Mouse (Mus musculus): Measurements from ENCODE around the gene Fstl5.
"Not testable (repeated sequence)": the region's sequence is repeated elsewhere in the genome, so short reads cannot be mapped to it uniquely, and the experiment has no call there.

Fstl5 gene

GRCm38 (mm10) chr3:76074060-76074707, at the start of gene Fstl5:
Gene Fstl5 (plus strand): TSS chr3:76074270.
- peak; percentile 46 for DNase-seq (ENCODE audit: low spot score)

- DNase-seq (ENCODE audit: low spot score): no peak
These were observed 48.5 kb upstream of the Fstl5 start for GRCm38 (mm10) chr3:76025523-76025922.

- no peak for DNase-seq (ENCODE audit: low spot score)
These were observed 22.9 kb upstream of the Fstl5 start for GRCm38 (mm10) chr3:76051124-76051523.

GRCm38 (mm10) chr3:76061996-76062395, 12.1 kb upstream of the Fstl5 start:
- no peak for DNase-seq (ENCODE audit: low spot score)

GRCm38 (mm10) chr3:76067920-76068319, 6.2 kb upstream of the Fstl5 start:
- DNase-seq (ENCODE audit: low spot score): peak; percentile 28

- DNase-seq (ENCODE audit: low spot score): no peak
These were observed 1.2 kb upstream of the Fstl5 start for GRCm38 (mm10) chr3:76072826-76073225.

- no peak for DNase-seq (ENCODE audit: low spot score)
These were observed 66.4 kb downstream of the Fstl5 start for GRCm38 (mm10) chr3:76140445-76140844.

- no peak for DNase-seq (ENCODE audit: low spot score)
These were observed 73.8 kb downstream of the Fstl5 start for GRCm38 (mm10) chr3:76147846-76148245.

- DNase-seq (ENCODE audit: low spot score): no peak
These were observed 164.8 kb downstream of the Fstl5 start for GRCm38 (mm10) chr3:76238834-76239233.

- no peak for DNase-seq (ENCODE audit: low spot score)
These were observed 177.3 kb downstream of the Fstl5 start for GRCm38 (mm10) chr3:76251385-76251784.

GRCm38 (mm10) chr3:76292993-76293392, 218.9 kb downstream of the Fstl5 start:
- no peak for DNase-seq (ENCODE audit: low spot score)

GRCm38 (mm10) chr3:76294394-76294793, 220.3 kb downstream of the Fstl5 start:
- DNase-seq (ENCODE audit: low spot score): no peak

GRCm38 (mm10) chr3:76301026-76301773, 227.1 kb downstream of the Fstl5 start:
- no peak for DNase-seq (ENCODE audit: low spot score)

GRCm38 (mm10) chr3:76316991-76317390, 242.9 kb downstream of the Fstl5 start:
- DNase-seq (ENCODE audit: low spot score): no peak

GRCm38 (mm10) chr3:76319531-76319930, 245.5 kb downstream of the Fstl5 start:
- DNase-seq (ENCODE audit: low spot score): no peak

- no peak for DNase-seq (ENCODE audit: low spot score)
These were observed 248.4 kb downstream of the Fstl5 start for GRCm38 (mm10) chr3:76322431-76322830.

- DNase-seq (ENCODE audit: low spot score): no peak
These were observed 262.9 kb downstream of the Fstl5 start for GRCm38 (mm10) chr3:76336922-76337321.

- no peak for DNase-seq (ENCODE audit: low spot score)
These were observed 292.9 kb downstream of the Fstl5 start for GRCm38 (mm10) chr3:76367000-76367399.

GRCm38 (mm10) chr3:76369910-76370309, 295.8 kb downstream of the Fstl5 start:
- no peak for DNase-seq (ENCODE audit: low spot score)

GRCm38 (mm10) chr3:76428775-76429372, 354.8 kb downstream of the Fstl5 start:
- DNase-seq (ENCODE audit: low spot score): no peak

GRCm38 (mm10) chr3:76467229-76467874, 393.3 kb downstream of the Fstl5 start:
- DNase-seq (ENCODE audit: low spot score): no peak

GRCm38 (mm10) chr3:76468147-76468546, 394.1 kb downstream of the Fstl5 start:
- no peak for DNase-seq (ENCODE audit: low spot score)

- DNase-seq (ENCODE audit: low spot score): not testable (repeated sequence)
These were observed 433.8 kb downstream of the Fstl5 start for GRCm38 (mm10) chr3:76507891-76508290.

Data from ovary, postnatal 14 days (tissue).